Mouse (Mus musculus): Measurements from ENCODE around the gene Zfp771.

The Zfp771 gene

GRCm38 (mm10) chr7:127282190-127282589, 38.1 kb downstream of the Zfp771 start:
- DNase-seq (ENCODE audit: low read depth, low spot score), result no peak

- DNase-seq (ENCODE audit: low read depth, low spot score), result no peak
Measured at GRCm38 (mm10) chr7:127285154-127285553, 41.1 kb downstream of the Zfp771 start.

- peak; percentile 80 for DNase-seq (ENCODE audit: low read depth, low spot score)
Measured at GRCm38 (mm10) chr7:127287940-127288339, 43.9 kb downstream of the Zfp771 start.

- no peak for DNase-seq (ENCODE audit: low read depth, low spot score)
Measured at GRCm38 (mm10) chr7:127289306-127289705, 45.2 kb downstream of the Zfp771 start.

- DNase-seq (ENCODE audit: low read depth, low spot score), result peak; percentile 80
Measured at GRCm38 (mm10) chr7:127290142-127290541, 46.1 kb downstream of the Zfp771 start.

- peak; percentile 84 for DNase-seq (ENCODE audit: low read depth, low spot score)
Measured at GRCm38 (mm10) chr7:127296098-127296497, 52.0 kb downstream of the Zfp771 start, which contains the start of gene Itgal. TSS of gene Itgal (plus strand) at chr7:127296260.

- DNase-seq (ENCODE audit: low read depth, low spot score), result peak; percentile 59
Measured at GRCm38 (mm10) chr7:127296786-127297555, 52.9 kb downstream of the Zfp771 start.

GRCm38 (mm10) chr7:127297586-127298193, 53.6 kb downstream of the Zfp771 start:
- no peak for DNase-seq (ENCODE audit: low read depth, low spot score)
